18 mouse cellular contexts compared by ENCODE assay signal in the genomic region with DNA sequence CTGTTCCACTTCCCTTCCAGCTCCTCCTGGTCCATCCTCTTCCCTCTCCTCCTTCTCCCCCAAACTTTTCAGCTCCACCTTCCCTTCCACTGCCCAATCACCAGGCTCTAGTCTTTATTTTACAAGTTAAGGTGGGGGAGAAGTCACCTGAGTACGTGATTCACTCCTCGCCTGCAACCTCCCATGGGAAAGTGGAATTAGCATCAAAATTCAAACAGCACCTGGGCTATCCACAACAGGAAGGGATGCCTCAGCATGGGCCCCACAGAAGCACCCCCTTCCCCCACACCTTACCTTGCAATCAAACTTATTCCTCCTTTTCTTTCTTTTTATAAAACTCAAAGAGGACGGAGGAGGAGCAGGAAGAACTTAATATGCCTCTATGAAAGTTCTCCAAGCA.
"Had no signal": no experiment of that assay in that cellular context is flagged by ENCODE, and none has a peak within 500 bp of the region (broad histone marks: within the 10 kb centered on the region; RNA-seq: fewer than 3 reads in every experiment).

No protein-coding gene starts in this region.

- H3K4me1 ChIP-seq: lung, embryonic 15.5 days; megakaryocyte, embryonic 14.5 days; midbrain, embryonic 13.5 days; midbrain, embryonic 15.5 days; neural tube, embryonic 12.5 days; stomach, embryonic 15.5 days had no signal

- H3K27me3 ChIP-seq: lung, embryonic 15.5 days; megakaryocyte, embryonic 14.5 days; midbrain, embryonic 13.5 days; midbrain, embryonic 15.5 days; neural tube, embryonic 12.5 days; stomach, embryonic 15.5 days had no signal

- DNase-seq: liver, postnatal 0 days; lung, adult 2 months; lung, postnatal 14 days; lung, postnatal 36 days; right cerebral cortex, postnatal 14 days; thymus, adult 2 months; thymus, postnatal 25 days; thymus, postnatal 4 days had no signal

- H3K9me3 ChIP-seq: lung, embryonic 15.5 days; midbrain, embryonic 13.5 days; midbrain, embryonic 15.5 days; neural tube, embryonic 12.5 days; stomach, embryonic 15.5 days had no signal

- ATAC-seq: liver, postnatal 0 days; lung, postnatal 0 days; midbrain, embryonic 13.5 days; midbrain, embryonic 15.5 days had no signal

- H3K36me3 ChIP-seq: lung, embryonic 15.5 days; midbrain, embryonic 13.5 days; midbrain, embryonic 15.5 days; neural tube, embryonic 12.5 days; stomach, embryonic 15.5 days had no signal

- H3K4me3 ChIP-seq: lung, embryonic 15.5 days; megakaryocyte, embryonic 14.5 days; midbrain, embryonic 13.5 days; midbrain, embryonic 15.5 days; neural tube, embryonic 12.5 days; stomach, embryonic 15.5 days had no signal

- H3K9ac ChIP-seq: liver, postnatal 0 days; lung, embryonic 15.5 days; midbrain, embryonic 13.5 days; midbrain, embryonic 15.5 days; neural tube, embryonic 12.5 days; stomach, embryonic 15.5 days had no signal

- H3K27ac ChIP-seq: lung, embryonic 15.5 days; macrophage; midbrain, embryonic 13.5 days; midbrain, embryonic 15.5 days; neural tube, embryonic 12.5 days; stomach, embryonic 15.5 days; stomach, postnatal 0 days had no signal

- H3K4me2 ChIP-seq: lung, embryonic 15.5 days; midbrain, embryonic 11.5 days; midbrain, embryonic 13.5 days; midbrain, embryonic 15.5 days; neural tube, embryonic 12.5 days; stomach, embryonic 15.5 days had no signal
